Mouse (Mus musculus): ENCODE measurements around the gene Fyb. TPM values are rescaled to one million over a fixed set of nuclear protein-coding genes. Genes with fewer than 3 reads are reported as not detected.
"Not testable (repeated sequence)": the region's sequence is repeated elsewhere in the genome, so short reads cannot be mapped to it uniquely, and the experiment has no call there.

Gene Fyb
- polyA plus RNA-seq, 1 experiment, result 103 TPM

DNA sequence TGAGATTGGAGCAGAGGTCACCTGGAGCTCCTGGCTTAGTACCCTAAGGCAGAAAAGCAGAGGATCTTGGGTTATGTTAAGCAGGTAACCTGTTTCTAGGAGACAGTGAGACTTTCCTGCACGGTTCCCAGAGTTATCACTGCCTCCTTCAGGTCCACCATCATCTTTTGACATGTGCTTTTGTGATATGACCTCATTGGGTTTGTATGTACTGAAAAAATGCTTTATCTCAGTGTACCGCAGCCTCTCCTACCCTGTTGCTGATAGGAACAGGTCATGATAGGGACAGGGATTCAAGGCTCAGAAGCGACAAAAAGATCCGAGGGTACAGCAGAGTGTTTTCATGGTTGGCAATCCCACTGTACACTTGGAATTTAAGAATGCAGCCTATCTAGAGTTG, 62.0 kb downstream of the Fyb start:
- no peaks in the 10 kb centered on the region for H3K27me3 ChIP-seq (ENCODE audit: control insufficient read depth, insufficient read depth, low read length)
- no peaks in the 10 kb centered on the region for H3K36me3 ChIP-seq (ENCODE audit: control insufficient read depth, insufficient read depth, low read length)
- TF ChIP-seq POLR2A (IDR thresholded peaks at IDR 0.05; ENCODE audit: control insufficient read depth, low read depth, low read length) (no peak), CTCF (IDR thresholded peaks at IDR 0.05; ENCODE audit: control insufficient read depth, insufficient read depth, insufficient replicate concordance, low read depth, low read length) (no peak)
- H3K4me1 ChIP-seq (ENCODE audit: control insufficient read depth, insufficient read depth, low read length), result peaks cover 4% of the 10 kb centered on the region
- H3K27ac ChIP-seq (ENCODE audit: control insufficient read depth, insufficient read depth, low read depth, low read length), result no peak overlapping the region
- no peak overlapping the region for H3K4me3 ChIP-seq (ENCODE audit: control insufficient read depth, low read depth, low read length)

DNA sequence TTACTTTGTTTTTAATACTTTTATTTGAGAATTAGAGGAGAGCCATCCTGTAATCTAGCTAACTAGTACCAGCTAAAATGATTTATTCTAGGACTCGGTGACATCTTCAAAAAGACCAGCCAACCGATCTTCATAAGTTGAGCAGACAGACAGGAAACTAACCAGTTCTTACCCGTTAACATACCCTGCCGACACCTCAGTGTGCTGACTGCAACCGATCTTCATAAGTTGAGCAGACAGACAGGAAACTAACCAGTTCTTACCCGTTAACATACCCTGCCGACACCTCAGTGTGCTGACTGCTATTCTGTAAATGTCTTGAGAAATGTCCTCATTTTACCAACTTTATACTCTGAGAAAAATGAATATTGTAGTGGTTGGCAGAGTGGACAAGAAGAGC, 63.7 kb downstream of the Fyb start:
- not testable (repeated sequence) for H3K27ac ChIP-seq (ENCODE audit: control insufficient read depth, insufficient read depth, low read depth, low read length); H3K4me1 ChIP-seq (ENCODE audit: control insufficient read depth, insufficient read depth, low read length); H3K4me3 ChIP-seq (ENCODE audit: control insufficient read depth, low read depth, low read length); H3K36me3 ChIP-seq (ENCODE audit: control insufficient read depth, insufficient read depth, low read length); H3K27me3 ChIP-seq (ENCODE audit: control insufficient read depth, insufficient read depth, low read length)

DNA sequence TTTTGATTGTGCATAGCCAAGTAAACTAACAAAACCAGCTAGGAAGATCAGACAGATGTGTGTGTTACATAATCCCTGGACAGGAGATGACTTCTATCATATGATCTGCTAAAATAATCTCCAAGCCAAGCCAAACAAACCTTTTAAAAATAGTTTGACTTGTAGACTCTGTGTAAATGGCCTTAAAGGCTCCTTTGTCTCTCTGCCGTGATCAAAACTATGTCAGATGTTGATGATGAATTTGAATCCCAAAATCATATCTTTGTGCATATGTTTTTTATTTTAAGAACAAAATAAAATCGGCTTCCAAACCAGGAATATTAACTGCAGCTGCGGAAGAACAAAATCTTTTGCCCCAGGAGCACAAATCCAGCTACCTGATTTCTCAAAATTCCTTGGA, 64.9 kb downstream of the Fyb start:
- no peak overlapping the region for H3K27ac ChIP-seq (ENCODE audit: control insufficient read depth, insufficient read depth, low read depth, low read length)
- no peak overlapping the region for H3K4me3 ChIP-seq (ENCODE audit: control insufficient read depth, low read depth, low read length)
- no peak for TF ChIP-seq CTCF (IDR thresholded peaks at IDR 0.05; ENCODE audit: control insufficient read depth, insufficient read depth, insufficient replicate concordance, low read depth, low read length)
- no peak for TF ChIP-seq POLR2A (IDR thresholded peaks at IDR 0.05; ENCODE audit: control insufficient read depth, low read depth, low read length)
- H3K36me3 ChIP-seq (ENCODE audit: control insufficient read depth, insufficient read depth, low read length), result no peaks in the 10 kb centered on the region
- H3K4me1 ChIP-seq (ENCODE audit: control insufficient read depth, insufficient read depth, low read length), result no peaks in the 10 kb centered on the region
- H3K27me3 ChIP-seq (ENCODE audit: control insufficient read depth, insufficient read depth, low read length), result no peaks in the 10 kb centered on the region

DNA sequence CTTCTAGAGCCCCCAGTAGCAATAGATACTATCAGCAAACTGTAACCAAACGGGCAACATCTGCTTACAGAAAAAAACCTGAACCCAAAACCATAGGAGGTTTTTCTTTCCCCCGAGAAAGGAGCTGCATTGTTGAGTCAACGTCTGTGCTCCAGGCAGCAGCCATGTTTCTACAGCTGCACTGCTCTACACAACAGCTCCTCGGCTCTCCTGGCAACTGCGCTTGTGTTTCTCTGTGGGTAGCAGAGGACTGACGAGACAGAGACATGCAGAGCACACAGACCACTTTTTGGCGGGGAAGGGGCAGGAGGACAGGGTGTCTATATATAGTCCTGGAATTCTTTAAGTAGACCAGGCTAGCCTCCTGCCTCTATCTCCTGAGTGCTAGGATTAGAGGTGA, 65.5 kb downstream of the Fyb start:
- H3K27me3 ChIP-seq (ENCODE audit: control insufficient read depth, insufficient read depth, low read length), result no peaks in the 10 kb centered on the region
- H3K4me3 ChIP-seq (ENCODE audit: control insufficient read depth, low read depth, low read length), result no peak overlapping the region
- TF ChIP-seq CTCF (IDR thresholded peaks at IDR 0.05; ENCODE audit: control insufficient read depth, insufficient read depth, insufficient replicate concordance, low read depth, low read length), result no peak
- TF ChIP-seq POLR2A (IDR thresholded peaks at IDR 0.05; ENCODE audit: control insufficient read depth, low read depth, low read length), result no peak
- H3K27ac ChIP-seq (ENCODE audit: control insufficient read depth, insufficient read depth, low read depth, low read length), result no peak overlapping the region
- H3K36me3 ChIP-seq (ENCODE audit: control insufficient read depth, insufficient read depth, low read length), result no peaks in the 10 kb centered on the region
- no peaks in the 10 kb centered on the region for H3K4me1 ChIP-seq (ENCODE audit: control insufficient read depth, insufficient read depth, low read length)

DNA sequence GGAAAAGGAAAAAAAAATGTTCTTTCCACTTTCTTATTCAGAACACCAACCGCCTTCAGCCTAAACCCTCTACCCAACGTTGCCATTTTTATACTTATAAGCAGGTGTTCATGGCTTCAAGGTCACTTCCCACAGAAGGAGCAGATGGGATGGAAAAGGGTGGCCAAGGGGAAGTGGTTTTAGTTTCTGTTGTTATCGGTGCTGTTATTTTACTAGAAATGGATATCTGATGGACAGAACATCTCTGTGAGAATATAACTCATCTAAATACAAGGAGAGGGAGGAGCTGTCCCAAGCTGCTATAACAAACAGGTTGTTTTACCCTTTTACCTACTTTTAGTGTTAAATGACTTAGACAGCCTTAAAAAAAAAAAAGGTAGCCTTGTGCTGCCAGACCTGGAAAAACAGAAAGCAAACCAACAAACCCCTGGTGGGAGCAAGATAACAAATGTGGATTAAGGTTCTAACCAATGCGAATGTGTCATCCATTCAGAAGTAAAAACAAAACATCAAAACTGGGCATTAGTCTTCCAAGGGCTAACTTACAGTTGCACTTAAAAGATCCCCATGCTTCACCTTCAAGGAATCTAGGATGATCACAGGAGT, 68.3 kb downstream of the Fyb start:
- H3K4me3 ChIP-seq (ENCODE audit: control insufficient read depth, low read depth, low read length), result no peak overlapping the region
- H3K36me3 ChIP-seq (ENCODE audit: control insufficient read depth, insufficient read depth, low read length), result no peaks in the 10 kb centered on the region
- H3K4me1 ChIP-seq (ENCODE audit: control insufficient read depth, insufficient read depth, low read length), result no peaks in the 10 kb centered on the region
- no peaks in the 10 kb centered on the region for H3K27me3 ChIP-seq (ENCODE audit: control insufficient read depth, insufficient read depth, low read length)
- no peak for TF ChIP-seq CTCF (IDR thresholded peaks at IDR 0.05; ENCODE audit: control insufficient read depth, insufficient read depth, insufficient replicate concordance, low read depth, low read length)
- no peak for TF ChIP-seq POLR2A (IDR thresholded peaks at IDR 0.05; ENCODE audit: control insufficient read depth, low read depth, low read length)
- H3K27ac ChIP-seq (ENCODE audit: control insufficient read depth, insufficient read depth, low read depth, low read length), result no peak overlapping the region

DNA sequence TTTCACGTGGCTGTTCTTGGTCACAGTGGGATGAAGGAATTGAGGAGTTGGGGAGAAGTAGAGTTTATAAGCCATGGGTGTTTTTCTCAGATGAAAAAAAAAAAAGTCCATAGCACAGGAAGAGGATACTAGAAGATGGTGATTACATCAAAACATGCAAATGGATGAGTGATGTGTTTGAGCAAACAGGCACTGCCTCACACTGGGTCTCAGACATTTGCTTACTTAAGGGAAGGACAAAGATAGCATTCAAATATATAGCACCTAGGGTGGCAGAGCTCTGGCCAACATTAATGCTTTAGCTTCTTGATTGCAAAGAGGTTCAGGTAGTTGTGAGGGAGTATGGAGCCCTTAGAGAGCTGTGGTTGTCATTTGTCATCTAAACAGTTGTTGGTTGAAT, 68.9 kb downstream of the Fyb start:
- no peak overlapping the region for H3K27ac ChIP-seq (ENCODE audit: control insufficient read depth, insufficient read depth, low read depth, low read length)
- no peak overlapping the region for H3K4me3 ChIP-seq (ENCODE audit: control insufficient read depth, low read depth, low read length)
- H3K36me3 ChIP-seq (ENCODE audit: control insufficient read depth, insufficient read depth, low read length), result no peaks in the 10 kb centered on the region
- no peaks in the 10 kb centered on the region for H3K4me1 ChIP-seq (ENCODE audit: control insufficient read depth, insufficient read depth, low read length)
- no peaks in the 10 kb centered on the region for H3K27me3 ChIP-seq (ENCODE audit: control insufficient read depth, insufficient read depth, low read length)
- TF ChIP-seq CTCF (IDR thresholded peaks at IDR 0.05; ENCODE audit: control insufficient read depth, insufficient read depth, insufficient replicate concordance, low read depth, low read length) (no peak), POLR2A (IDR thresholded peaks at IDR 0.05; ENCODE audit: control insufficient read depth, low read depth, low read length) (no peak)

DNA sequence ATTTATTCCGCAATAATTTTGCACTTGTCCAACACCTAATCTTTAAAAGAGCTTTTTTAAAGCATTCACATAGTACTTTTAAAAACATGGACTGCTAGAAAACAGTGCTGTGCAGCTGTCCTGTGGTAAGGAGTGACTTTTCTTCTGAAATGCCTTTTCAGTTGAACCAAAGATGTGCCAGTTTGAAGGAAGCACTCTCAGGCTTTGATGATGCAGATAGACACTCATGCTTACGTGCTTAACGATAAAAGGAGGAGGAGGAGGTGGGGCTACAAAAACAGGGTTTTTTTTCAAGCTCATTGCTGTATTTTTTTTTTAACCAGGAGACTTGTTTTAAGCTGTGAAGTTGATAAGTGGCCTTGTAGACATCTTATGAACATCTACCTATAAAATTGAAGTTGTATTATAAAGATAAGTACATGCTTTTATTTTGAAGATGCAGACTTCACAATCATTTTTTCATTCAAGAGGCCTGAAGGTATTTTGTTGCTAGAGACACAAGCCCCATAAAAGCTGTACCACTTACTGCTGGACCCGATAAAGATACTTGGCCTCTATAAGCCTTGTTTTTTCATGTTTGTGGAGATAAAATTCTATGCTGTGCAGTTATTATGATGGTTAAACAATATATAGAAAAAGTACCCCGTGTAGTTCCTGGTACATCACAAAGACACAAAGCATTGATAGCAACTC, 70.1 kb downstream of the Fyb start:
- TF ChIP-seq CTCF (IDR thresholded peaks at IDR 0.05; ENCODE audit: control insufficient read depth, insufficient read depth, insufficient replicate concordance, low read depth, low read length), result no peak
- TF ChIP-seq POLR2A (IDR thresholded peaks at IDR 0.05; ENCODE audit: control insufficient read depth, low read depth, low read length), result no peak
- Histone ChIP-seq H3K36me3 (ENCODE audit: control insufficient read depth, insufficient read depth, low read length) (no peaks in the 10 kb centered on the region), H3K27ac (ENCODE audit: control insufficient read depth, insufficient read depth, low read depth, low read length) (no peak overlapping the region), H3K27me3 (ENCODE audit: control insufficient read depth, insufficient read depth, low read length) (no peaks in the 10 kb centered on the region), H3K4me3 (ENCODE audit: control insufficient read depth, low read depth, low read length) (no peak overlapping the region), H3K4me1 (ENCODE audit: control insufficient read depth, insufficient read depth, low read length) (no peaks in the 10 kb centered on the region)

DNA sequence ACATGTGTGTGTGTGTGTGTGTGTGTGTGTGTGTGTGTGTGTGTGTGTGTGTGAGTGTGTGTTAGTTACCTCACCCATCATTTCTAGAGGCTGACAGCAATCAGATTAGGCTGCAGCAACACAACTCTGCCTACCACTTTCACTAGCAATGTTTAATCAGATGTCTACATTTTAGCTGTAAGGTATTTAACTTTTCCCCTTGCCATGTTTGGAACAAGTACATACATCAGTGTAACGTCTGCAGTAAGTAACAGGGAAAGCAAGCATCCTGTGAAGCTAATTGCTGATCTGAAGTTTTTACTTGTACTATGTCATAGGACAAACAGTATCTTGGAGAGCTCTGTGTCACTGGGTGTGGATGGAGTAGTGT, 70.6 kb downstream of the Fyb start:
- Histone ChIP-seq H3K4me3 (ENCODE audit: control insufficient read depth, low read depth, low read length) (no peak overlapping the region), H3K27ac (ENCODE audit: control insufficient read depth, insufficient read depth, low read depth, low read length) (no peak overlapping the region), H3K27me3 (ENCODE audit: control insufficient read depth, insufficient read depth, low read length) (no peaks in the 10 kb centered on the region), H3K4me1 (ENCODE audit: control insufficient read depth, insufficient read depth, low read length) (no peaks in the 10 kb centered on the region), H3K36me3 (ENCODE audit: control insufficient read depth, insufficient read depth, low read length) (no peaks in the 10 kb centered on the region)
- no peak for TF ChIP-seq CTCF (IDR thresholded peaks at IDR 0.05; ENCODE audit: control insufficient read depth, insufficient read depth, insufficient replicate concordance, low read depth, low read length)
- TF ChIP-seq POLR2A (IDR thresholded peaks at IDR 0.05; ENCODE audit: control insufficient read depth, low read depth, low read length), result no peak

Measured in testis, adult 2 months (tissue).